Mouse (Mus musculus) G1E (cell line): ENCODE data around the gene Hamp2.

Source experiments
- CTCF ChIP-seq: IDR thresholded peaks from 2 replicates; pipeline ENCODE4 v1.5.1; 2012; ENCODE audit warnings: low read depth, low read length, inconsistent platforms, mixed read lengths
- TAL1 ChIP-seq: conservative IDR thresholded peaks from 2 replicates; pipeline ENCODE4 v1.6.1; 2012; ENCODE audit warnings: low read depth, low read length, inconsistent platforms, mixed read lengths

DNA sequence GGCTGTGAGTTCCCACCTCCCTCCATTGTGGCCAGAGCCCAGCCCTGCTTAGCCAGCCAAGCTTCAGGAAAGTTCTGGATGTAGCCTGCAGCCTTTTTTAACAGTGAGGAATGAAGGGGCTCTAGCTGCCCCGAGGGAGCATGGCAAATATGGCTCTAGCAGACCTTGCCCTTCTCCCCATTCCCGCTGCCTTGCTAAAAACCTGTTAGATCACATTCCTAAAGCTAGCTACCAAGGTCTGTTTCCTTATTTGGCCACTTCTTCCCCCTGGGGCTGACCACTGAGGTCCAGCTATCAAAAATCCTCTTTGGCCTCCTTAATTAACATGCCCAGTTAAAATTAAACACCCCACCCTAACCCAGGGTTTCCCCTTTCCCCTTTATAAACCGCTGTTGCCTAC lies 32.0 kb downstream of the Hamp2 start:
- TF ChIP-seq TAL1 (no peak), CTCF (no peak)
